Comparison of ENCODE assay signal across 12 mouse cellular contexts in genomic region chr10:117611503-117611902, GRCm38 (mm10).
"Had no signal": no experiment of that assay in that cellular context is flagged by ENCODE, and none has a peak within 500 bp of the region (broad histone marks: within the 10 kb centered on the region; RNA-seq: fewer than 3 reads in every experiment).

No protein-coding gene starts in this region.

- DNase-seq: retina, postnatal 1 day; right cerebral cortex, adult 18-20 months; right cerebral cortex, postnatal 14 days; right cerebral cortex, postnatal 25 days; right cerebral cortex, postnatal 4 days; spleen, adult 18-20 months; thymus, adult 18-20 months; thymus, adult 2 months; thymus, postnatal 14 days; thymus, postnatal 25 days; thymus, postnatal 36 days; thymus, postnatal 4 days had no signal
